ENCODE assay signal across 8 mouse cellular contexts in genomic region chr9:123528926-123529295, GRCm38 (mm10). TPM values are rescaled to one million over a fixed set of nuclear protein-coding genes. Genes with fewer than 3 reads are reported as not detected.
A peak's percentile ranks its signal among the peaks of the same experiment; 100 is the strongest.
DNase-seq lines count a peak whose midpoint lies in the region; ATAC-seq and TF ChIP-seq lines count a peak whose summit lies in the region.

No protein-coding gene starts in this region.

- H3K4me3 ChIP-seq in cortical plate, adult 2 months (ENCODE audit: insufficient read depth, low read length): peak overlapping the region; percentile 65
- H3K4me3 ChIP-seq in heart, embryonic 12.5 days: peak overlapping the region; percentile 83
- H3K4me3 ChIP-seq in kidney, postnatal 0 days (replicated peaks; ENCODE audit: low read depth, low read length): peak overlapping the region; percentile 51
- peak overlapping the region; percentile 90 for H3K4me3 ChIP-seq in liver, embryonic 15.5 days (replicated peaks)

- 0 out of 2 replicates have a peak, but pooled peaks cover 1% of the 10 kb centered on the region for H3K36me3 ChIP-seq in heart, embryonic 12.5 days
- no peaks in the 10 kb centered on the region for H3K36me3 ChIP-seq in kidney, postnatal 0 days (ENCODE audit: insufficient read depth, low read length)
- H3K36me3 ChIP-seq in liver, embryonic 15.5 days (replicated peaks): no peaks in the 10 kb centered on the region

- H3K4me2 ChIP-seq in heart, embryonic 12.5 days: peak overlapping the region; percentile 76
- peak overlapping the region; percentile 70 for H3K4me2 ChIP-seq in kidney, postnatal 0 days (ENCODE audit: low read length)
- H3K4me2 ChIP-seq in liver, embryonic 15.5 days: peak overlapping the region; percentile 88

- TF ChIP-seq CTCF in cortical plate, adult 2 months (IDR thresholded peaks at IDR 0.05; ENCODE audit: extremely low read depth, insufficient read depth, low read length): no peak
- TF ChIP-seq CTCF in kidney, postnatal 0 days (IDR thresholded peaks at IDR 0.05; ENCODE audit: low read depth): 0 out of 2 replicates have a peak, but pooled peaks have one; percentile 1

- TF ChIP-seq POLR2A in cortical plate, adult 2 months (IDR thresholded peaks at IDR 0.05; ENCODE audit: extremely low read depth, insufficient read depth, low read length): 0 out of 2 replicates have a peak, but pooled peaks have one; percentile 46

- no peaks in the 10 kb centered on the region for H3K9me3 ChIP-seq in heart, embryonic 12.5 days (replicated peaks)
- no peaks in the 10 kb centered on the region for H3K9me3 ChIP-seq in kidney, postnatal 0 days (replicated peaks; ENCODE audit: low read length)
- no peaks in the 10 kb centered on the region for H3K9me3 ChIP-seq in liver, embryonic 15.5 days (replicated peaks)

- H3K4me1 ChIP-seq in cortical plate, adult 2 months (ENCODE audit: control insufficient read depth, insufficient read depth, low read length): peaks cover 7% of the 10 kb centered on the region
- H3K4me1 ChIP-seq in heart, embryonic 12.5 days (replicated peaks): peaks cover 17% of the 10 kb centered on the region
- H3K4me1 ChIP-seq in kidney, postnatal 0 days (replicated peaks; ENCODE audit: insufficient read depth, low read length): 0 out of 2 replicates have a peak, but pooled peaks cover 7% of the 10 kb centered on the region
- peaks cover 56% of the 10 kb centered on the region for H3K4me1 ChIP-seq in liver, embryonic 15.5 days (replicated peaks)

- peak overlapping the region; percentile 81 for H3K9ac ChIP-seq in heart, embryonic 12.5 days
- peak overlapping the region; percentile 66 for H3K9ac ChIP-seq in kidney, postnatal 0 days (ENCODE audit: low read depth, low read length)
- peak overlapping the region; percentile 65 for H3K9ac ChIP-seq in liver, embryonic 15.5 days

- WGBS in heart, embryonic 12.5 days: 1% methylated on average over 17 of the region's 17 CpGs
- 2% methylated on average over 17 of the region's 17 CpGs for WGBS in kidney, postnatal 0 days
- WGBS in liver, embryonic 15.5 days (ENCODE audit: insufficient replicate concordance): under 1% methylated on average over 17 of the region's 17 CpGs

- peak; percentile 53 for ATAC-seq in heart, embryonic 12.5 days (ENCODE audit: insufficient number of reproducible peaks, low FRiP score)
- no peak for ATAC-seq in kidney, postnatal 0 days (replicated peaks; ENCODE audit: low FRiP score, low read depth)
- peak; percentile 54 for ATAC-seq in liver, embryonic 15.5 days (ENCODE audit: insufficient read depth)

- peak; percentile 11 to 45 for DNase-seq in urinary bladder, adult 18-20 months (ENCODE audit: low spot score in 2 of 2)
- no peak for DNase-seq in urinary bladder, postnatal 10 days (ENCODE audit: low spot score)
- DNase-seq in kidney, postnatal 0 days (ENCODE audit: low spot score): peak; percentile 72
- DNase-seq in natural killer cell, adult 2 months (ENCODE audit: low spot score in 2 of 2): peak; percentile 42 to 49
- peak; percentile 40 for DNase-seq in testis, postnatal 14 days (ENCODE audit: low spot score)

- H3K27ac ChIP-seq in cortical plate, adult 2 months (ENCODE audit: insufficient read depth, low read length): peak overlapping the region; percentile 88
- peak overlapping the region; percentile 97 for H3K27ac ChIP-seq in heart, embryonic 12.5 days (ENCODE audit: poor library complexity, severe bottlenecking)
- H3K27ac ChIP-seq in kidney, postnatal 0 days: peak overlapping the region; percentile 97
- H3K27ac ChIP-seq in liver, embryonic 15.5 days (replicated peaks): peak overlapping the region; percentile 97

- no peaks in the 10 kb centered on the region for H3K27me3 ChIP-seq in heart, embryonic 12.5 days (replicated peaks)
- H3K27me3 ChIP-seq in kidney, postnatal 0 days (ENCODE audit: insufficient read depth, low read length): no peaks in the 10 kb centered on the region
- no peaks in the 10 kb centered on the region for H3K27me3 ChIP-seq in liver, embryonic 15.5 days

RNA-seq across cellular contexts. Expression of gene Sacm1l, which starts 0.6 kb away (rescaled TPM):
- polyA plus RNA-seq in cortical plate, adult 2 months (2012; rRNA removed): 35.9 and 37.0 TPM in 2 replicates
- 48.2 and 54.3 TPM in 2 replicates for polyA plus RNA-seq in heart, embryonic 12.5 days (2016; fragmentation: Nextera tagmentation; extraction: Ambion mirVana)
- polyA plus RNA-seq in kidney, postnatal 0 days (2015; fragmentation: Nextera tagmentation; extraction: Ambion mirVana): 55.2 and 59.5 TPM in 2 replicates
- 25.7 and 26.5 TPM in 2 replicates for polyA plus RNA-seq in liver, embryonic 15.5 days (2015; fragmentation: Nextera tagmentation; extraction: Ambion mirVana)

RNA-seq across cellular contexts. Expression of gene Limd1, which starts 50.4 kb away (rescaled TPM):
- 8.0 and 9.0 TPM in 2 replicates for polyA plus RNA-seq in cortical plate, adult 2 months (2012; rRNA removed)
- polyA plus RNA-seq in heart, embryonic 12.5 days (2016; fragmentation: Nextera tagmentation; extraction: Ambion mirVana): 37.8 and 40.8 TPM in 2 replicates
- 43.3 and 44.0 TPM in 2 replicates for polyA plus RNA-seq in kidney, postnatal 0 days (2015; fragmentation: Nextera tagmentation; extraction: Ambion mirVana)
- polyA plus RNA-seq in liver, embryonic 15.5 days (2015; fragmentation: Nextera tagmentation; extraction: Ambion mirVana): 22.8 and 23.2 TPM in 2 replicates
